Comparison of ENCODE assay signal across 27 mouse cellular contexts in the genomic region with DNA sequence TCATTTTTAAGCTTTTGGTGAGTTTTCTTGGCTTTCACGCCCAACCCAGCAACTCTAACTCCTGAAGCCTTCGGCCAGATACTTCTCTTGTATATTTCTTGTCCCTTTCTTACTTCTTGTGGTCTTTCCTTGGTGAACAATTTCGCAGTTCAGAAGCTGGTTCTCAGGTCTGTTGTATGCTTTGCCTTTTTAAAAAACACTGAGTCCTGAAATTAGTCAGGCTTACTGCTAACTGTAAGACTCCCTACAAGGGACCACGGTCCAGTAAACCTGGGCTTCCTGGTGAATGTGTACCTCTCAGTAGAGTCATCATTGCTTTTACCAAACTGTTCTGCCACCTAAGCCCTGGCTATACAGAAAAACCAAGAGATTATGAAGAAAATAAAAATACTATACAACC.
"Had no signal": no experiment of that assay in that cellular context is flagged by ENCODE, and none has a peak within 500 bp of the region (broad histone marks: within the 10 kb centered on the region; RNA-seq: fewer than 3 reads in every experiment).

No protein-coding gene starts in this region.

- ATAC-seq: forebrain, embryonic 13.5 days; forebrain, embryonic 14.5 days; forebrain, embryonic 15.5 days; forebrain, embryonic 16.5 days; forebrain, postnatal 0 days had no signal

- H3K9me3 ChIP-seq: embryonic facial prominence, embryonic 10.5 days; embryonic facial prominence, embryonic 12.5 days; embryonic facial prominence, embryonic 13.5 days; embryonic facial prominence, embryonic 15.5 days; forebrain, embryonic 10.5 days; forebrain, embryonic 12.5 days; forebrain, embryonic 13.5 days; forebrain, embryonic 15.5 days had no signal

- H3K27me3 ChIP-seq: embryonic facial prominence, embryonic 12.5 days; embryonic facial prominence, embryonic 13.5 days; embryonic facial prominence, embryonic 15.5 days; forebrain, embryonic 12.5 days; forebrain, embryonic 15.5 days had no signal

- H3K4me1 ChIP-seq: embryonic facial prominence, embryonic 10.5 days; embryonic facial prominence, embryonic 12.5 days; embryonic facial prominence, embryonic 13.5 days; embryonic facial prominence, embryonic 15.5 days had no signal

- DNase-seq: cerebellum, adult 9-10 months; cerebellum, adult 9-11 months; cerebellum, postnatal 10 days; cerebellum, postnatal 14 days; cerebellum, postnatal 25 days; cerebellum, postnatal 36 days; embryo, embryonic 11 days; forebrain, postnatal 0 days; gastrocnemius, adult 2 months; gastrocnemius, postnatal 10 days; gastrocnemius, postnatal 14 days; gastrocnemius, postnatal 25 days; gastrocnemius, postnatal 36 days; heart, adult 11 months; heart, adult 18-20 months; heart, adult 2 months had no signal

- H3K4me2 ChIP-seq: embryonic facial prominence, embryonic 12.5 days; embryonic facial prominence, embryonic 13.5 days; embryonic facial prominence, embryonic 15.5 days; forebrain, embryonic 12.5 days; forebrain, embryonic 13.5 days; forebrain, embryonic 15.5 days had no signal

- H3K27ac ChIP-seq: embryonic facial prominence, embryonic 10.5 days; embryonic facial prominence, embryonic 12.5 days; embryonic facial prominence, embryonic 13.5 days; embryonic facial prominence, embryonic 15.5 days; forebrain, embryonic 10.5 days; forebrain, embryonic 12.5 days; forebrain, embryonic 13.5 days; forebrain, embryonic 15.5 days; gastrocnemius, adult 2 months; heart, adult 2 months had no signal

- H3K4me3 ChIP-seq: embryonic facial prominence, embryonic 10.5 days; embryonic facial prominence, embryonic 12.5 days; embryonic facial prominence, embryonic 13.5 days; embryonic facial prominence, embryonic 15.5 days; erythroblast, embryonic 14.5 days; forebrain, embryonic 10.5 days; forebrain, embryonic 12.5 days; forebrain, embryonic 13.5 days; forebrain, embryonic 15.5 days; gastrocnemius, adult 2 months; heart, adult 2 months had no signal

- H3K9ac ChIP-seq: embryonic facial prominence, embryonic 12.5 days; embryonic facial prominence, embryonic 13.5 days; embryonic facial prominence, embryonic 15.5 days; forebrain, embryonic 12.5 days; forebrain, embryonic 13.5 days; forebrain, embryonic 15.5 days; forebrain, postnatal 0 days had no signal

- H3K36me3 ChIP-seq: embryonic facial prominence, embryonic 10.5 days; embryonic facial prominence, embryonic 12.5 days; embryonic facial prominence, embryonic 13.5 days; embryonic facial prominence, embryonic 15.5 days; forebrain, embryonic 10.5 days; forebrain, embryonic 12.5 days; forebrain, embryonic 15.5 days had no signal
